Mouse (Mus musculus): ENCODE measurements around the gene Prss57.
"Not testable (repeated sequence)": the region's sequence is repeated elsewhere in the genome, so short reads cannot be mapped to it uniquely, and the experiment has no call there.

Prss57 gene

GRCm38 (mm10) chr10:79766001-79766507 is 24.7 kb downstream of the Prss57 start:
- no peaks in the 10 kb centered on the region for H3K9me3 ChIP-seq (ENCODE audit: low read length)
- peaks cover 60% of the 10 kb centered on the region for H3K4me1 ChIP-seq (replicated peaks; ENCODE audit: low read depth, low read length)
- TF ChIP-seq NANOG (IDR thresholded peaks at IDR 0.05; ENCODE audit: borderline replicate concordance, low read length), result no peak
- no peak for TF ChIP-seq CTCF (conservative IDR thresholded peaks at IDR 0.05; ENCODE audit: low read length)
- no peak for TF ChIP-seq POU5F1 (IDR thresholded peaks at IDR 0.05; ENCODE audit: borderline replicate concordance, low read length)
- peak overlapping the region; percentile 96 for H3K4me3 ChIP-seq (replicated peaks; ENCODE audit: low read length)
- peaks cover 48% of the 10 kb centered on the region for H3K36me3 ChIP-seq (ENCODE audit: insufficient read depth, low read length)
- H3K27me3 ChIP-seq (ENCODE audit: insufficient read depth, low read length), result peaks cover 7% of the 10 kb centered on the region

- peaks cover 63% of the 10 kb centered on the region for H3K4me1 ChIP-seq (replicated peaks; ENCODE audit: low read depth, low read length)
- peak overlapping the region; percentile 96 for H3K4me3 ChIP-seq (replicated peaks; ENCODE audit: low read length)
- H3K9me3 ChIP-seq (ENCODE audit: low read length), result no peaks in the 10 kb centered on the region
- no peaks in the 10 kb centered on the region for H3K27me3 ChIP-seq (ENCODE audit: insufficient read depth, low read length)
- TF ChIP-seq CTCF (conservative IDR thresholded peaks at IDR 0.05; ENCODE audit: low read length) (no peak), NANOG (IDR thresholded peaks at IDR 0.05; ENCODE audit: borderline replicate concordance, low read length) (no peak), POU5F1 (IDR thresholded peaks at IDR 0.05; ENCODE audit: borderline replicate concordance, low read length) (no peak)
- peaks cover 56% of the 10 kb centered on the region for H3K36me3 ChIP-seq (ENCODE audit: insufficient read depth, low read length)
Measured at GRCm38 (mm10) chr10:79765228-79765745, 25.5 kb downstream of the Prss57 start.

- H3K36me3 ChIP-seq (ENCODE audit: insufficient read depth, low read length), result peaks cover 65% of the 10 kb centered on the region
- no peaks in the 10 kb centered on the region for H3K27me3 ChIP-seq (ENCODE audit: insufficient read depth, low read length)
- peak overlapping the region; percentile 39 for H3K4me3 ChIP-seq (replicated peaks; ENCODE audit: low read length)
- TF ChIP-seq CTCF (conservative IDR thresholded peaks at IDR 0.05; ENCODE audit: low read length), result no peak
- no peak for TF ChIP-seq POU5F1 (IDR thresholded peaks at IDR 0.05; ENCODE audit: borderline replicate concordance, low read length)
- TF ChIP-seq NANOG (IDR thresholded peaks at IDR 0.05; ENCODE audit: borderline replicate concordance, low read length), result no peak
- H3K9me3 ChIP-seq (ENCODE audit: low read length), result no peaks in the 10 kb centered on the region
- H3K4me1 ChIP-seq (replicated peaks; ENCODE audit: low read depth, low read length), result peaks cover 71% of the 10 kb centered on the region
Measured at GRCm38 (mm10) chr10:79764234-79764633, 26.5 kb downstream of the Prss57 start.

GRCm38 (mm10) chr10:79762875-79763274 is 27.9 kb downstream of the Prss57 start:
- Histone ChIP-seq H3K36me3 (ENCODE audit: insufficient read depth, low read length) (peaks cover 77% of the 10 kb centered on the region), H3K4me3 (replicated peaks; ENCODE audit: low read length) (0 out of 2 replicates have a peak overlapping the region, but pooled peaks have one; percentile 0), H3K27me3 (ENCODE audit: insufficient read depth, low read length) (no peaks in the 10 kb centered on the region), H3K9me3 (ENCODE audit: low read length) (no peaks in the 10 kb centered on the region), H3K4me1 (replicated peaks; ENCODE audit: low read depth, low read length) (peaks cover 72% of the 10 kb centered on the region)
- TF ChIP-seq CTCF (conservative IDR thresholded peaks at IDR 0.05; ENCODE audit: low read length), result no peak
- TF ChIP-seq NANOG (IDR thresholded peaks at IDR 0.05; ENCODE audit: borderline replicate concordance, low read length), result no peak
- no peak for TF ChIP-seq POU5F1 (IDR thresholded peaks at IDR 0.05; ENCODE audit: borderline replicate concordance, low read length)

GRCm38 (mm10) chr10:79760603-79761143 is 30.1 kb downstream of the Prss57 start:
- Histone ChIP-seq H3K27me3 (ENCODE audit: insufficient read depth, low read length) (peaks cover under 1% of the 10 kb centered on the region; the same call in 1 of the 2 replicates), H3K4me1 (replicated peaks; ENCODE audit: low read depth, low read length) (peaks cover 84% of the 10 kb centered on the region), H3K36me3 (ENCODE audit: insufficient read depth, low read length) (peaks cover 87% of the 10 kb centered on the region), H3K9me3 (ENCODE audit: low read length) (no peaks in the 10 kb centered on the region), H3K4me3 (replicated peaks; ENCODE audit: low read length) (no peak overlapping the region)
- TF ChIP-seq CTCF (conservative IDR thresholded peaks at IDR 0.05; ENCODE audit: low read length) (no peak), POU5F1 (IDR thresholded peaks at IDR 0.05; ENCODE audit: borderline replicate concordance, low read length) (no peak), NANOG (IDR thresholded peaks at IDR 0.05; ENCODE audit: borderline replicate concordance, low read length) (no peak)

- not testable (repeated sequence) for H3K9me3 ChIP-seq (ENCODE audit: low read length); H3K27me3 ChIP-seq (ENCODE audit: insufficient read depth, low read length); H3K4me3 ChIP-seq (replicated peaks; ENCODE audit: low read length)
- Histone ChIP-seq H3K4me1 (replicated peaks; ENCODE audit: low read depth, low read length) (peaks cover 80% of the 10 kb centered on the region), H3K36me3 (ENCODE audit: insufficient read depth, low read length) (peaks cover 77% of the 10 kb centered on the region)
Measured at GRCm38 (mm10) chr10:79759675-79760074, 31.1 kb downstream of the Prss57 start.

- no peak for TF ChIP-seq POU5F1 (IDR thresholded peaks at IDR 0.05; ENCODE audit: borderline replicate concordance, low read length)
- no peak for TF ChIP-seq NANOG (IDR thresholded peaks at IDR 0.05; ENCODE audit: borderline replicate concordance, low read length)
- no peak for TF ChIP-seq CTCF (conservative IDR thresholded peaks at IDR 0.05; ENCODE audit: low read length)
- Histone ChIP-seq H3K27me3 (ENCODE audit: insufficient read depth, low read length) (peaks cover 13% of the 10 kb centered on the region; the same call in 1 of the 2 replicates), H3K4me3 (replicated peaks; ENCODE audit: low read length) (peak overlapping the region; percentile 70), H3K4me1 (replicated peaks; ENCODE audit: low read depth, low read length) (peaks cover 51% of the 10 kb centered on the region), H3K36me3 (ENCODE audit: insufficient read depth, low read length) (peaks cover 48% of the 10 kb centered on the region), H3K9me3 (ENCODE audit: low read length) (no peaks in the 10 kb centered on the region)
Measured at GRCm38 (mm10) chr10:79756660-79757059, 34.1 kb downstream of the Prss57 start.

- peaks cover 40% of the 10 kb centered on the region for H3K36me3 ChIP-seq (ENCODE audit: insufficient read depth, low read length)
- H3K27me3 ChIP-seq (ENCODE audit: insufficient read depth, low read length), result peaks cover 13% of the 10 kb centered on the region; the same call in 1 of the 2 replicates
- no peaks in the 10 kb centered on the region for H3K9me3 ChIP-seq (ENCODE audit: low read length)
- H3K4me1 ChIP-seq (replicated peaks; ENCODE audit: low read depth, low read length), result peaks cover 51% of the 10 kb centered on the region
- peak overlapping the region; percentile 77 for H3K4me3 ChIP-seq (replicated peaks; ENCODE audit: low read length)
- no peak for TF ChIP-seq POU5F1 (IDR thresholded peaks at IDR 0.05; ENCODE audit: borderline replicate concordance, low read length)
- no peak; the same call in 1 of the 2 replicates for TF ChIP-seq NANOG (IDR thresholded peaks at IDR 0.05; ENCODE audit: borderline replicate concordance, low read length)
- TF ChIP-seq CTCF (conservative IDR thresholded peaks at IDR 0.05; ENCODE audit: low read length), result no peak
Measured at GRCm38 (mm10) chr10:79755854-79756253, 34.9 kb downstream of the Prss57 start.
